Mouse (Mus musculus): ENCODE results near the gene Pwwp2b. TPM values are rescaled to one million over a fixed set of nuclear protein-coding genes. Genes with fewer than 3 reads are reported as not detected.

Pwwp2b gene
- polyA plus RNA-seq, 1 experiment from 2014 or later: 10.6 TPM

DNA sequence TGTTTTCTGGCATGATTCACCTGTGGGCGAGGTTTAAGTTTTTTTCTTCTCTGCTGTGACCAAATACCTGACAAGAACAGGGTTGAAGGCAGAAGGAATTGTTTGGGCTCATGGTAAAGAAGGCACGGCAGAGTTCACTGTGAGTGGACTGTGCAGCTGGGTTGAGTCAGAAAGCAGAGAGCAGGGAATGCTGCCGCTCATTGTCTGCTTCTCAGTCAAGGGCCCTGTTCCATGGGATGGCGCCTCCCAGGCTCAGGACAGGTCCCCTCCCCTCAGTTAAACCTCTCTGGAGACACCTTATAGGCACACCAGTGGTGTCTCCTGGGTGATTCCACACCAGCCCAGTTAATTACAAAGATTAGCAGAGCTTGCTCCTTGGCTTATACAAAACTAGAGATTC, 25.9 kb upstream of the Pwwp2b start:
- Histone ChIP-seq H3K4me1 (ENCODE audit: insufficient read depth, low read length) (peaks cover 18% of the 10 kb centered on the region), H3K4me3 (ENCODE audit: low read length) (no peak overlapping the region), H3K9me3 (ENCODE audit: low read length) (no peaks in the 10 kb centered on the region), H3K4me2 (replicated peaks; ENCODE audit: low read depth, low read length) (no peak overlapping the region), H3K27me3 (ENCODE audit: insufficient read depth, low read length) (no peaks in the 10 kb centered on the region), H3K36me3 (ENCODE audit: insufficient read depth, low read length) (no peaks in the 10 kb centered on the region), H3K27ac (ENCODE audit: low read length) (no peak overlapping the region), H3K9ac (replicated peaks; ENCODE audit: low read length) (no peak overlapping the region)
- 86% methylated on average over 4 of the region's 4 CpGs for WGBS
- no peak for ATAC-seq (ENCODE audit: low FRiP score, low TSS enrichment)

DNA sequence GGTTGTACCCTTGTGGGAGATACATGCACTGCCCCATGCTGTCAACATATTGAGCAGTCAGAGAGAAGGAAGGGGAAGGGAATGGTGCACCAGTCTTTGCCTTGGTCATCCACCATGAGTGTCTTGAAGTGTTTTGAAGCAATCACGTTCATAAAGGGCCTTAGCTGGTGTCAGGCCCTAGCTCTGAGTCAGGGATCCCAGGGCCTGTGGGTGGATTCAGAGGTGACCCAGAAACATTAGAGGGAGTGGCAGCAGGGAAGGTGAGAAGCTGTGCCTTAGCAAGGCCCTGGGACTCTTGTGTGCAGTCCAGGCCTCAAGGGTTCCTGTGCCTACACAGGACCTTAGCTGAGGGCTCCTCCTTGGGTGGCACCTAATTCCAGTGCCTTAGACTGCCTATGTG, 24.2 kb upstream of the Pwwp2b start:
- Histone ChIP-seq H3K4me3 (ENCODE audit: low read length) (no peak overlapping the region), H3K4me1 (ENCODE audit: insufficient read depth, low read length) (peaks cover 15% of the 10 kb centered on the region), H3K9me3 (ENCODE audit: low read length) (no peaks in the 10 kb centered on the region), H3K27me3 (ENCODE audit: insufficient read depth, low read length) (no peaks in the 10 kb centered on the region), H3K27ac (ENCODE audit: low read length) (no peak overlapping the region), H3K36me3 (ENCODE audit: insufficient read depth, low read length) (no peaks in the 10 kb centered on the region), H3K9ac (replicated peaks; ENCODE audit: low read length) (no peak overlapping the region), H3K4me2 (replicated peaks; ENCODE audit: low read depth, low read length) (no peak overlapping the region)
- ATAC-seq (ENCODE audit: low FRiP score, low TSS enrichment): no peak
- 83% methylated on average over 1 of the region's 1 CpGs for WGBS

DNA sequence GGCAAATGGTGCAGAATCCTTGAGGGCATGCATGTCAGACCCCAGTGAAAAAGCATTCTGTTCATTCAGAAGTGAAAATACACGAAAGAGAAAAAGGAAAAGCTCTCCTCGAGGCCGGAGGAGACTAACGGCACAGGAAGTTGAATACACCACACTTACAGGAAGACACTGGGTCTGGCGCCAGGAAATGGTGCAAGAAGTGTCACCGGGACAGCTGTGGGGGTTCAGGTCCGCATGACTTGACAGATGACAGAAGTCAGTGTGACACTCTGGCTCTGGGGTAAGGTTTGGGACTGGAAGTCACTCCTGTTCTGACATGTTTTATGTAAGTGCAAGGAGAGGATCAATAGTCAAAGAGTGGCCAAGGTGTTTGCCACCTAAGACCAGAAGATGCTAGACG, 23.6 kb upstream of the Pwwp2b start:
- H3K4me2 ChIP-seq (replicated peaks; ENCODE audit: low read depth, low read length): no peak overlapping the region
- ATAC-seq (ENCODE audit: low FRiP score, low TSS enrichment): no peak
- no peaks in the 10 kb centered on the region for H3K36me3 ChIP-seq (ENCODE audit: insufficient read depth, low read length)
- peaks cover 10% of the 10 kb centered on the region for H3K4me1 ChIP-seq (ENCODE audit: insufficient read depth, low read length)
- H3K27ac ChIP-seq (ENCODE audit: low read length): no peak overlapping the region
- no peak overlapping the region for H3K4me3 ChIP-seq (ENCODE audit: low read length)
- 49% methylated on average over 8 of the region's 8 CpGs for WGBS
- H3K9ac ChIP-seq (replicated peaks; ENCODE audit: low read length): no peak overlapping the region; the same call in 1 of the 2 replicates
- H3K27me3 ChIP-seq (ENCODE audit: insufficient read depth, low read length): no peaks in the 10 kb centered on the region
- H3K9me3 ChIP-seq (ENCODE audit: low read length): no peaks in the 10 kb centered on the region

DNA sequence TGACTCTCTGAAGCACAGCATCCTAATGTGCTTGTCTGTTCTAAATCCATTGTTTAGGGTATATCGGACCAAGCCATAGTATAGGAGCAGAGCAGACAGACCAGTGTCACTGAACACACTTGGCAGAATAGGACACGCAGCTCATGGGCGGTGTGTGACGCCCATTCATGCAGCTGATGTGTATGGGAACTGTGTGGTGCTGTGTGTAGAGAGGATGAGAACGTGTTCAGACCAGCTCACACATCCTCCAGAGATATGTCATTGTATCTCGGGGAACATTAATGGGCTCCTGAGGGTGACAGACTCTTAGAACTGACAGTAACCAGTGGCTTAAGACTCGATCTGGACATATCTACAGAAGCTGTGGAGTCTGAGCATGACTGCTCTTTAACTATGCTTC, 21.9 kb upstream of the Pwwp2b start:
- H3K4me3 ChIP-seq (ENCODE audit: low read length): no peak overlapping the region
- no peak for ATAC-seq (ENCODE audit: low FRiP score, low TSS enrichment)
- no peak overlapping the region for H3K4me2 ChIP-seq (replicated peaks; ENCODE audit: low read depth, low read length)
- no peaks in the 10 kb centered on the region for H3K36me3 ChIP-seq (ENCODE audit: insufficient read depth, low read length)
- 88% methylated on average over 7 of the region's 7 CpGs for WGBS
- H3K9me3 ChIP-seq (ENCODE audit: low read length): no peaks in the 10 kb centered on the region
- no peak overlapping the region for H3K27ac ChIP-seq (ENCODE audit: low read length)
- H3K4me1 ChIP-seq (ENCODE audit: insufficient read depth, low read length): peaks cover 10% of the 10 kb centered on the region
- H3K9ac ChIP-seq (replicated peaks; ENCODE audit: low read length): no peak overlapping the region
- H3K27me3 ChIP-seq (ENCODE audit: insufficient read depth, low read length): no peaks in the 10 kb centered on the region

DNA sequence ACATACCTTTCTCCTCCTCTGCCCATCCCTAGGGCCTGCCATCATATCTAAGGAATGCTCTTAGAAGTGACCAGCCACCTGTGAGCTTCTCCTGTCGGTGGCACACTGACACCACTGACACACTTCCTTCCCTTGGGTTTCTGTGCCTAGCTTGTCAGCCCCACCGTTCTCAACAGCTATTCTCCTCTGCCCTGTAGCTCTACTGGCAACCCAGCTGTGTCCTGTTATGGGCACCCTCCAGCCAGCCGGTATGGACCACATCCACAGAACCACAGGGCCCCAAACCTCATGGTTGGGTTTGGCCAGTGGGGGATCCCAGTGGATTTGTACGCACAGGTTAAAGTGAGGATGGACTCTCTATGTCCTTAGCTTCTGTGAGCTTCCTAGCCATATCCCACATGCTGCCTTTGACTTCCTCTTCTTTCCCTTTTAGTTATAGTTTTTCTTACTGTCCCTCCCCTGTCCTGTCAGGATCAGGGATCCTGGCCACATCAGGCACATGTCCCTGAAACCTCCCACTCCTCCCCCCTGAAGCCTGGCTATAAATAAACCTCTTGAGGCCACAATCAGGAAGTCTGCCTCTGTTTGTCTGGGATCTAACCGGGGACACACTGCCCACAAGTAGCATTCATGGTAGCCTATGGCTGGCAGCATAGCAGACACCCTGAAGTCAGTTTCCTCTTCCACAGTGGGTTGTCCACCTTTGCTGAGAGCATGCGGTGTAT, 19.7 kb upstream of the Pwwp2b start:
- no peaks in the 10 kb centered on the region for H3K36me3 ChIP-seq (ENCODE audit: insufficient read depth, low read length)
- H3K4me3 ChIP-seq (ENCODE audit: low read length): no peak overlapping the region
- no peaks in the 10 kb centered on the region for H3K27me3 ChIP-seq (ENCODE audit: insufficient read depth, low read length)
- H3K27ac ChIP-seq (ENCODE audit: low read length): no peak overlapping the region
- H3K9me3 ChIP-seq (ENCODE audit: low read length): no peaks in the 10 kb centered on the region
- no peak overlapping the region for H3K4me2 ChIP-seq (replicated peaks; ENCODE audit: low read depth, low read length)
- WGBS: 63% methylated on average over 6 of the region's 6 CpGs
- no peak for ATAC-seq (ENCODE audit: low FRiP score, low TSS enrichment)
- peaks cover 11% of the 10 kb centered on the region for H3K4me1 ChIP-seq (ENCODE audit: insufficient read depth, low read length)
- H3K9ac ChIP-seq (replicated peaks; ENCODE audit: low read length): no peak overlapping the region

DNA sequence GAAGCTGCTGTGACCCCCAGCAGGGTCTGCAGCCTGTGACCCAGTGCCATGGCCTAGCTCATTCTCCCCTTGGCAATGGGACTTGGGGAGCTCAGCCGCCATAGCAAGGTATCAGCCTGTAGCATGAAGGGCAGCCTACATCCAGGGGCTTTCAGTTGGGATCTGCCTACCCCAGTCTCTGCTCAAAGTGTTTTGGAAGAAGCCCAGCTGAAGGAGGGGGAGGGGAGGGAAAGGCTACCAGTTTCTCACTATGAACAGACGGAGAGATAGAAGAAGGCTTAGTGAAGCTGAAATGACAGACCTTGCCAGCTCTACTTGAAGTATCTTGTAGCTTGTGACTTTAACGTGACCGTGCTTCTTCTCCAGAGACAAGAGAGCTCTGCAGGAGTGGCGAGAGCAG, 18.4 kb upstream of the Pwwp2b start:
- H3K36me3 ChIP-seq (ENCODE audit: insufficient read depth, low read length): no peaks in the 10 kb centered on the region
- WGBS: 88% methylated on average over 5 of the region's 5 CpGs
- H3K4me3 ChIP-seq (ENCODE audit: low read length): no peak overlapping the region
- no peak for ATAC-seq (ENCODE audit: low FRiP score, low TSS enrichment)
- peaks cover 22% of the 10 kb centered on the region for H3K4me1 ChIP-seq (ENCODE audit: insufficient read depth, low read length)
- H3K4me2 ChIP-seq (replicated peaks; ENCODE audit: low read depth, low read length): no peak overlapping the region
- no peak overlapping the region for H3K27ac ChIP-seq (ENCODE audit: low read length)
- no peaks in the 10 kb centered on the region for H3K27me3 ChIP-seq (ENCODE audit: insufficient read depth, low read length)
- H3K9me3 ChIP-seq (ENCODE audit: low read length): no peaks in the 10 kb centered on the region
- H3K9ac ChIP-seq (replicated peaks; ENCODE audit: low read length): no peak overlapping the region

DNA sequence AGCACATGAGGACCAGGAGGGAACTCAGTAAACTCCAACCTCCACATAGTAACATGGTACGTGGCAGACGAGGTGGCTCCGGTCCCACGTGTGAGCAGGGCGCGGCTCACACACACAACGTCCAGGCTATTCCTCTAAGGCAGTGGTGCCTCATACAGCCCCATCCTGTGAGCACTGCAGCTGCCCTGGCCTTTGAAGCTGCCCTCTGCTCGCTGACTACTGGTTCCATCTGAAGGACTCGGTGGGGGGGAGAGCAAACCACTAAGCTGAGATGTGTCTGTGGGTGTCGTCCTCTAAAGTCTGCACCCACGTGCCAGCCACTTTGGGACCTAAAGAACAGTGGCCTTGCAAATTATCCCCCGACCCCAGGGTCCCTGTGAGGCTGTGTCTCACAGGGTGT, 18.0 kb upstream of the Pwwp2b start:
- Histone ChIP-seq H3K9me3 (ENCODE audit: low read length) (no peaks in the 10 kb centered on the region), H3K27ac (ENCODE audit: low read length) (no peak overlapping the region), H3K4me3 (ENCODE audit: low read length) (no peak overlapping the region), H3K27me3 (ENCODE audit: insufficient read depth, low read length) (no peaks in the 10 kb centered on the region), H3K4me1 (ENCODE audit: insufficient read depth, low read length) (peaks cover 19% of the 10 kb centered on the region), H3K36me3 (ENCODE audit: insufficient read depth, low read length) (no peaks in the 10 kb centered on the region), H3K4me2 (replicated peaks; ENCODE audit: low read depth, low read length) (no peak overlapping the region), H3K9ac (replicated peaks; ENCODE audit: low read length) (no peak overlapping the region)
- WGBS: 68% methylated on average over 12 of the region's 12 CpGs
- ATAC-seq (ENCODE audit: low FRiP score, low TSS enrichment): no peak

DNA sequence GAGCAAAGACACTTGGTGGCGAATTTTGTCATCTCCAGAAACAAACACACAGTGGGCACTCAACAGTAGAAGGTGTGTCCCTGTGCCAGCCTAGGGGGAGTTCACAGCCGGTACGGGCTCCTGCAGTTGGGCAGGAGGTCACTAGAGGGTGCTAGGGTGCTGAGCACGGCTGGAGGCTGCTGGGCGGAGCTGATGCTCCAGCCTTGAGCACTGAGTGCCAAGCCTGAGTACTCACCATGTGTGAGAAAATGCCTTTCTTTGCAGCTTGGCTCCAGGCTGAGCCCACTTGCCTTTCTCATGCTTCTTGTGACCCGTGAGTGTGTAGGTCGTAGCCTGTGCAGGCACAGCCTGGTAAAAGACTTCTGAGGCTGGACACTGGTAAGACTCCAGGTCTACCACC, 14.6 kb upstream of the Pwwp2b start:
- Histone ChIP-seq H3K36me3 (ENCODE audit: insufficient read depth, low read length) (no peaks in the 10 kb centered on the region), H3K4me3 (ENCODE audit: low read length) (no peak overlapping the region), H3K9me3 (ENCODE audit: low read length) (no peaks in the 10 kb centered on the region), H3K4me1 (ENCODE audit: insufficient read depth, low read length) (peaks cover 18% of the 10 kb centered on the region), H3K4me2 (replicated peaks; ENCODE audit: low read depth, low read length) (no peak overlapping the region), H3K9ac (replicated peaks; ENCODE audit: low read length) (peak overlapping the region; percentile 32; the same call in 1 of the 2 replicates), H3K27ac (ENCODE audit: low read length) (peak overlapping the region; percentile 78), H3K27me3 (ENCODE audit: insufficient read depth, low read length) (no peaks in the 10 kb centered on the region)
- ATAC-seq (ENCODE audit: low FRiP score, low TSS enrichment): peak; percentile 88
- WGBS: under 1% methylated on average over 7 of the region's 7 CpGs

DNA sequence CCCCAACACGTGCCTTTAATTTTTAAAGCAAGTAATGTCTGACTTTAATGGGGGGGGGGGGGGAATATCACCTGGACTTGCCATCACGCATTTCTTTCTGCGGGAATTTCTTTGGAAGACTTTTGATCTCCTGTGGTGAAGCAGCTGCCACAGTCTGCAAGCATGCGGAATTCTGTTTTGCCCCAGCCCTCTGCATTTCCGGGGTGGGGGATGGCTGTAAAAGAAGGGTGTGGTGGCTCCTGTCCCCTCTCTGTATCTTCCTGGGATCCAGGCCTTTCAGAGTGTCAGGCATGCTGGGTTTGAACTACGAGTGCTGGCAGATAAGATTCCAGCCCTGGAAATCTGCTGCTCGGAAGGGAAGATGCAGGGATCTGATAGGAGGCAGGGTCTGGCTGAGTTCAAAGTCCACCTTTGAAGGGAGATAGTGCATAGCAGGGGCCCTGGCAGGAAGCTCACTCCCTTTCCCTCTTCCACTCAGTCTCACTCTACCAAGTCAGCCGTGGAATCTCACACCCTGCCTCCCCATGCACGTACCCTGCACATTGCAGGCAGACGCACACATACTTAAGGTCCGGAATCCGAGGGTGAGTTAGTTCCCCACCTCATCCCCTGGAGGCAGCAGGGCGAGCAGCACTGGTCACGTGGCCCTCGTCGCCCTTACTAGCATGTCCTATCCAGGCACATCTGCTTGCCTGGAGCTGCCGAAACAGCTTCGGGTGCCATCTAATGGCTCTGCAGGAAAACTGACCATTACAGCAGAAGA, 13.7 kb upstream of the Pwwp2b start:
- peak overlapping the region; percentile 33 for H3K4me2 ChIP-seq (replicated peaks; ENCODE audit: low read depth, low read length)
- H3K27me3 ChIP-seq (ENCODE audit: insufficient read depth, low read length): no peaks in the 10 kb centered on the region
- H3K9me3 ChIP-seq (ENCODE audit: low read length): no peaks in the 10 kb centered on the region
- WGBS: 8% methylated on average over 18 of the region's 18 CpGs
- ATAC-seq (ENCODE audit: low FRiP score, low TSS enrichment): peak; percentile 79
- H3K27ac ChIP-seq (ENCODE audit: low read length): peak overlapping the region; percentile 51
- H3K4me3 ChIP-seq (ENCODE audit: low read length): no peak overlapping the region
- H3K4me1 ChIP-seq (ENCODE audit: insufficient read depth, low read length): peaks cover 14% of the 10 kb centered on the region
- peak overlapping the region; percentile 33 for H3K9ac ChIP-seq (replicated peaks; ENCODE audit: low read length)
- H3K36me3 ChIP-seq (ENCODE audit: insufficient read depth, low read length): no peaks in the 10 kb centered on the region

All from kidney, embryonic 16.5 days (tissue).